Mouse (Mus musculus): Measurements from ENCODE around the gene Itgb5.

Itgb5 gene

GRCm38 (mm10) chr16:33829301-33829831, at the start of gene Itgb5:
Itgb5 (plus strand) TSS chr16:33829665.
- DNase-seq, result peak; percentile 80

DNA sequence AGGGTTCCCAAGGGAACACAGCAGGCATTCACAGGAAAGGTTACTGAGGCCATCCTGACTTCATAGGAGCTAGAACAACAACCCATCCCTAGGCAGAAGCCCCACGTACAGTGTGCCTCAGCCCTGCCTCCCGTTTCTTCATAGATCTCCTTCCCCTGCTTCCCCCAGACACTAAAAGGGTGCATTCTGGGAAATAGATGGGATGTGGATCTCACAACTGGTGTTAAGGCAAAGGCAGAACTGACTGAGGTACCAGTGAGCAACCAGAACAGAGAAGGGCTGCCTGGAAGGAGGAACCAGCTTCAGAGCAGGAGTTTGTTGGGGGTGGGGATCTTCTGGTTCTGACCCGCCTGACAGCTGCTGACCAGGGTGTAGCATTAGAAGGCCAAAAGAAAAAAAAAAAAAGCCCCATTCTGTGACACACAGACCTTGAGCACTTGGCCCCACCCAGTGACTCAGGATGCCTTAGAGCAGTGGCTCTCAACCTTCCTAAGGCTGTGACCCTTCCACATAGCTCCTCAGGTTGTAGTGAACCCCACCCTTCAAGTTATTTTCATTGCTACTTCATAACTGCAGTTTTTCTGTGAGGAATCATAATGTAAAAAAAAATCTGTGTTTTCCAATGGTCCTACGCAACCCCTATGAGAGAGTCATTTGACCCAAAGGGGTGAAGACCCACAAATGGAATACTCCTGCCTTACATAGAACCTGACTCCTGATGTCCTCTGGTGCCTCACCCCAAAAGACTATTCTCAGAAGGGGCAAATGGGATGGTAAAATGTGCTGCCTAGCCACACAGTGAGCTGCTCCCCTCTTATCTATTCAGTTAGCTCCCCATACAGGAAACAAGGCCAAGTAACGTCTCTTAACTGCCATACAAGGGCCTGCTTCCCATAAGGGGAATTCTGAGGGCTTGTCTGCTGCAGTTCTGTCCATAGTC, 47.4 kb upstream of the Itgb5 start:
- DNase-seq, result no peak

GRCm38 (mm10) chr16:33782729-33783091, 46.8 kb upstream of the Itgb5 start:
- DNase-seq, result no peak

DNA sequence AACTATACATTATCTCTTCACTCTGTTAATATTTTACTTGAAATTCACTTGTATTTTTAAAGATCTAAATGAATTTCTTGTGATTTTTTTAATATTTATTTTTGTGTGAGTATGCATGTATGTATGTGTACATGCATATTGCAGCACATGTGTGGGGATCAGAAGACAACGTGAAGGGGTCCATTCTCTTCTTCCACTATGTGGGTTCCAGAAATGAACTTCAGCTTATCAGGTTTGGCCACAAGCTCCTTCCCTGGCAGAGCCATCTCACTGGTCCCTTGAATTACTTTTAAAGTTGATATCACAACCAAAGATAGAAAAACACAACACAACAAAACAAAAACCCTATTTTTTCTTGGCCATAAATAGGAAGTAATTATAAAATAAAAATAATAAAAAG, 44.9 kb upstream of the Itgb5 start:
- DNase-seq, result no peak

DNA sequence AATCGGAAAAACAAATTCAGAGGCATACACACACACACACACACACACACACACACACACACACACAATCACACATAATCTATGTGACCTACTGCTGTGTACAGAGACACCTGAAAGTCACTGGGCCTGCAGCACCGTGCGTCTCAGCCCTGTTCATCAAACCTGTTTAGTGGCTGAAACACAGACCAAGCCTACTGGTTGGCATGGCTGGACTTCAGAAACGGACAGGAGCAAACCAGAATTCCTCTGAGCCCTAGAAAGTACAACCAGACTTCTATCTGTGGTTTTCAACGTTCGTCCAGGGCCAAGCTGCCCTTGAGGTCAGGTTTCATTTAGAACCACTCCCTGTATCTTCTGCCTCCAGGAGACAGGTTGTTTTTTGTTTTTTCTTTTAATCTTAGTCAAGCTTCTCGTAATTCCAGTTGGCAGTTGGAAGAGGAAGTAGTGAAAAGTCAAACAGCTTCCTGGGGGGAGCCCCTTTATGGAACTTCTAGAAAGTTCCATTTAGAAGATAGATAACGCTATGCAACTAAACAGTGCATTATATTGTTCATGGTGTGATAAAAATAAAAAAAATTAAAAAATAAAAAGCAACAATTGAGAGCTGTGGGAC, 44.3 kb upstream of the Itgb5 start:
- no peak for DNase-seq

- no peak for DNase-seq
Observed at GRCm38 (mm10) chr16:33786657-33787390, 42.6 kb upstream of the Itgb5 start.

DNA sequence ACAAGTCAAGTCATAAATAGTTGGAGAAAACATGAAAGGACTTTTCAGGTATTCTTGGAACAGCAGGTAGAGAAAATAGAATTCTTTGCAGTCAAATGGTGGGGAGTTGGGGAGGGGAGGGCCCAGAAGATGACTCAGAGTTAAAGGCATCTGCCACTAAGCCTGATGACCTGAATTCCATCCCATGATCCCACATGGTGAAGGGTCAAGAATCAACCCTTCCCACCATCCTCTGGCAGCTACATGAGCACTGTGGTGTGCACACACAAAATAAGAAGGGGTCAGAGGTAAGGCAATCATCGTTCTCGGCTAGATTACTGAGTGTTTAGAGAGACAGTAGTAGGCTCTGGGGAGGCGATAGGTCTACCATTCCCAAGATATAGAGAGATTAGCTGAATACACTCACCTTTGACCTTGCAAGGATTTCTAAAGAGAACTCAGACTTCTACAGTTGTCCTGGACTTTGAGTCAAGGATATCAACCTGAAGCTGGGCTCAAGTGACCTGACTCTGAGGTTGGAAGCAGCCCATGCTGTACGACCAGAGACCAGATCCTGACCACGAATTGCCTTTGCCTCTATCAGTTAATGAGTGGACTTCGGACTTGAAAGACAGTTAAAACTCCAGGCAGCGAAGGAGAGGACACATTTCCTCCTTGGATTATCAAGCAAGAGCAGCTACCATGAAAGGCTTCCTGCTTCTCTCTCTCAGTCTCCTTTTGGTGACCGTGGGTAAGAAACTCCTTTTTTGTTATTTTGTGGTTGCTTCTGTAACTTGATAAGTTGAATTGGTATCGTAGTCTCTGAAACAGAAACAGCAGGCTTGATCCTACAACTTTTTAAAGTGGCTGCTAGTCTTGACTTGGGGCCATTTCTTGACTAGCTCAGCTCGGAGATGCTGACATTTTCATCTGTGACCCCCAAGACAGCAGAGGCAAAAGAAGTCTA, 35.3 kb upstream of the Itgb5 start, which contains the start of gene Muc13:
Muc13 (plus strand) TSS at position 192 of the 946 bp plus-strand sequence.
- DNase-seq, result no peak

- DNase-seq, result no peak
Observed at GRCm38 (mm10) chr16:33795106-33795505, 34.4 kb upstream of the Itgb5 start.

DNA sequence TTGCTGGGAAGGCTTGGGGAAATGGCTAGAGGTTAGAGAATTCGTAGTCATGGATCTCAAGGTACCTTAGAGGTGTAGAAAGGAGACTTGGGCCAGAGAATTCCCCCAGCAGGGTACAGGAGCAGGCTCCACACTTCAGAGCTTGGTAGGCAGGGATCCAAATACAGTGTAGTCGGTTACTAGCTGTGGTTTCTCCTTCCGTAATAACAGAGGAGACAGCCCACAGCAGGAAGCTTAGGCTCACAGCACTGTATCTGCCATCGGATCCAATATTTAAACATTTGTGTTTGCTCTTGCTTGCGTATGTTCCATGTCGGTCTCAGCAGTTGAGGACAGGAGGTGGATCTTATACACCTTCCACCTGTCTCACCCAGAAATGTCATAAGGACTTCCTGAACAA, 33.6 kb upstream of the Itgb5 start:
- DNase-seq, result no peak

DNA sequence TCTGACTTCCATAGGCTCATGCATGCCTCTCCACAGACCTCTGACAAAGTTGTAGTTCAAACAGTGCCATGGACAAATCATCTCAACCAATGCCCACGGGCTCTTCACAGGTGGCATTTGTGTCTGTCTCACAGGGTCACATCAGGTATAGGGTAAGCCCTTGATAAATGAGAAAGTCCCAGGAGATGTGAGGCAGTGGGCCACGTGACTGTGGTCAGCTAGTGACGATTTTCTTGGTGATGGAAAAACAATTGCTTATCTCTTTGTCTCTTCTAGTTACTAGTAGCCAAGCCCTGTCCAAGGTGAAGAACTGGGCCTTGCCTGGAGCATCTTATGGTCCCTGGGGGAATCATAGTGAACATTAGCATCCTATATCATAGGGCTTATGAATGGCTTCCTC, 32.7 kb upstream of the Itgb5 start:
- DNase-seq, result no peak

DNA sequence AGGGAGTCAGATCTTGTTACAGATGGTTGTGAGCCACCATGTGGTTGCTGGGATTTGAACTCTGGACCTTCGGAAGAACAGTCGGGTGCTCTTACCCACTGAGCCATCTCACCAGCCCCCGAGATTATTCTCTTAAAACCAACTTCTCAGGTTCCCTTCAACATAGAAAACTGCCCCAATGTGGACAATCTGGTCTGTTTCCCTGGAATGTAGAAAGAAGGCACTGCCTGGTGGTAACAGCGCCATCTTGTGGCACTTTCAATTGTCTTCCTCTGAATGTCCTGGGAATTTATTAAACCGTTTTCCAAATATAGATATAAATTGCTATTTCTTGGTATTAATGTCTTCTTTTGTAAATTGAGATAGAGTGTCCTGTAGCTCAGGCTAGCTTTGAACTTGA, 31.6 kb upstream of the Itgb5 start:
- peak; percentile 85 for DNase-seq

DNA sequence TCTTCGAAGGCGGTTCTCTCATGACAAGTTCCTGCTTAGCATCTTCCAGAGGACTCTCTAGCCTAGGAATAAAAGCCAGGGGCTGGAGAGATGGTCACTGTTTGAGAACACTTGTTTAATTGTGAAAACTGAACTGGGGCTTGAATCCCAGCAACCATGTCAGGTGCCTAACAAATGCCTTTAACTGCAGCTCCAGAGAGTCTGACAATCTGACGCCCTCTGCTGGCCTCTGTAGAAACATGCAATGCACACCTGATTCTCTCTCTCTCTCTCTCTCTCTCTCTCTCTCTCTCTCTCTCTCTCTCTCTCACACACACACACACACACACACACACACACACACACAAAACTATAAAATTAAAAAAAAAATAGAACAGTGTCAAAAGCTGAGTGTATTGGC, 19.5 kb upstream of the Itgb5 start:
- peak; percentile 14 for DNase-seq

GRCm38 (mm10) chr16:33818413-33819165, 10.9 kb upstream of the Itgb5 start:
- DNase-seq, result no peak

DNA sequence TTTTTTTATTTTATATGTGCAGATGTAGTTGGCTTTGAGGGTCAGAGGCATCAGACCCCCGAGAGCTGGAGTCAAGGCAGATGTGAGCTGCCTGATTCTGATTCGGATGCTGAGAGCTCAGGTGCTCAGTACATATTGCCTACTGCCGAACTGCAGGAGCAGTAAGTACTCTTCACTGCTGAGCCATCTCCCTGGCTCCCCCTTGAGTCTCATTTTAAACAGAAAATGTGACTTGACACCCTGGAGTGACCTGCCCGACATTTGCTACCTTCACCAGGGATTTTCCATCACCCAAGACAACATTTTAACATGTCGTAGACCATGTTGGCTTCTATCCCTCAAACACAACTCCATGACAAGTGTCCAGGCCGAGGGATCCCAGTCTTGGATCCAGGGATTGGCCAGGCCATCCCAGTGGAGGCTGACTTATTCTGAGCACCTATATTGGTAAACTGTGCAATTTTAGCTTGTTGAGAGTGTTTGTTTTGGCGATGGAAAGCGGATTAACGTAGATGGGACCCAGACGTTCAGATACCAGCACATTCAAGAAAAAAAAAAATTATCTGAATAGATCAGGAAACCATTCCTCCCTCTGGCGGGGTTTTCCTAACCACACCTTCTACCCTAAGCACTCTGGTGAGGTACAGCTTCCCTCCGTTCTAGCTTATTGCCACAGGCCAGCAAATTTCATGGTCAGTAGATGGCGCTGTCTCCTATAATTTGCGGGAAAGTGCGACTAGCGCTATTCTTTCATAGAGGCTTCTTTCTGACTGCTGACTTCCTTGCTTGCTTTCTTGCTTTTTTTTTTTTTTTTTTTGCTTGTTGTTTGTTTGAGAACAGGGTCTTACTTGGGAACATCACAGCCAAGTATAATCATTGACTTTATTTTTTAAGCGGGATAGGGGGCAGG, 8.9 kb upstream of the Itgb5 start:
- DNase-seq, result peak; percentile 93

- DNase-seq, result no peak
Observed at GRCm38 (mm10) chr16:33824603-33825002, 4.9 kb upstream of the Itgb5 start.

- no peak for DNase-seq
Observed at GRCm38 (mm10) chr16:33828496-33828895, 969 bp upstream of the Itgb5 start.

GRCm38 (mm10) chr16:33829842-33830511, 512 bp downstream of the Itgb5 start:
- DNase-seq, result peak; percentile 56

GRCm38 (mm10) chr16:33830512-33831105, 1.1 kb downstream of the Itgb5 start:
- no peak for DNase-seq

GRCm38 (mm10) chr16:33832057-33832456, 2.6 kb downstream of the Itgb5 start:
- DNase-seq, result no peak
